Mouse (Mus musculus): ENCODE data around the gene Lmf2. TPM values are rescaled to one million over a fixed set of nuclear protein-coding genes. Genes with fewer than 3 reads are reported as not detected.

Gene Lmf2
- 67.8 and 77.2 TPM in 2 replicates for polyA plus RNA-seq (2015; fragmentation: Nextera tagmentation; extraction: Ambion mirVana)

DNA sequence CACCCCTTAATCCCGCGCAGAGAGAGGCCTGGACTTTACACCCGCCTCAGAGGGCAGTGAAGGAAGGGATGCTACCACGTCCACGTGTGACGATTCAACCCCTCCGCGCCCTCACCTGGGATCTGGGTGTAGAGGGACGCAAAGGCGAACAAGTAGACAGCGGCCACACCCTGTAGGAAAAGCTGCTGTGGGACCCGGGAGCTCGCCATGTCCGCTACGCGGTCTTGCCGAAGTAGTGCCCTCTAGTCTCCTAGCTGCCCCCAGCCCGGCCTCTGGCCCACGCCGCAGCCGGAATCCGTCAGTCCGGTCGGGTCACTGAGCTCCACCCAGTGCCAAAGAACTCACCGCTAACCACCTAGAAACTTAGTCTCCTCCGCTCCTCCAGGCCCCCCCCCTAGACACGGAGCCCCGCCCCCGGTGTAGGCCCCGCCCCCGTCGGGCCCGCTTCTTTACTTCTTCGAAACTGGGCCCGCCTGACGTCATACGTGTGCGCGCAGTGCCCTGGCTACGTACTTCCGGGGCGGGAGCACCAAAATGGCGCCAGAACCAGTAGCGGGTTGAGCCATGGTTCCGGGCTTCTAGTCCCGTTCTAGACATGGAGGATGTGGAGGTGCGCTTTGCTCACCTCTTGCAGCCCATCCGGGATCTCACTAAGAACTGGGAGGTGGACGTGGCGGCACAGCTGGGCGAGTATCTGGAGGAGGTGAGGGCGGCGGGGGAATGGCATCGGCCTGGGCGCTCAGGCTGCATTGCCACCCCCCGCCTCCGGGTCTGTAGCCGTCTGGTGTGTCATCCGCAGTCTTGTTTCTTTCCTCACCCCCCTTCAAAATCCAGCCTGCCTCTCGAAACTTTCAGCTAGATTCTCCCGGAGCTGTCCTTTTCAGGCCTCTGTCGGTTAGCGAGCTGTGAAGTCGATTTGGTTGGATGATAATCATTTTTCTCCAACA, at the start of gene Lmf2, which contains the start of gene Ncaph2:
Lmf2 (minus strand) TSS at position 419 of the 947 bp plus-strand sequence.
Ncaph2 (plus strand) TSS at position 479 of the 947 bp plus-strand sequence.
- Histone ChIP-seq H3K4me3 (peak within 1 kb of the TSS; percentile 80), H3K27ac (peak within 1 kb of the TSS; percentile 95), H3K9me3 (no peaks in the 10 kb centered on the region), H3K27me3 (no peaks in the 10 kb centered on the region), H3K4me2 (peak within 1 kb of the TSS; percentile 72), H3K9ac (peak within 1 kb of the TSS; percentile 86), H3K36me3 (peaks cover 39% of the 10 kb centered on the region), H3K4me1 (peaks cover 30% of the 10 kb centered on the region)
- peak; percentile 90 for ATAC-seq (ENCODE audit: insufficient number of reproducible peaks, low FRiP score, low TSS enrichment, low read depth)
- under 1% methylated on average over 64 of the region's 64 CpGs for WGBS

DNA sequence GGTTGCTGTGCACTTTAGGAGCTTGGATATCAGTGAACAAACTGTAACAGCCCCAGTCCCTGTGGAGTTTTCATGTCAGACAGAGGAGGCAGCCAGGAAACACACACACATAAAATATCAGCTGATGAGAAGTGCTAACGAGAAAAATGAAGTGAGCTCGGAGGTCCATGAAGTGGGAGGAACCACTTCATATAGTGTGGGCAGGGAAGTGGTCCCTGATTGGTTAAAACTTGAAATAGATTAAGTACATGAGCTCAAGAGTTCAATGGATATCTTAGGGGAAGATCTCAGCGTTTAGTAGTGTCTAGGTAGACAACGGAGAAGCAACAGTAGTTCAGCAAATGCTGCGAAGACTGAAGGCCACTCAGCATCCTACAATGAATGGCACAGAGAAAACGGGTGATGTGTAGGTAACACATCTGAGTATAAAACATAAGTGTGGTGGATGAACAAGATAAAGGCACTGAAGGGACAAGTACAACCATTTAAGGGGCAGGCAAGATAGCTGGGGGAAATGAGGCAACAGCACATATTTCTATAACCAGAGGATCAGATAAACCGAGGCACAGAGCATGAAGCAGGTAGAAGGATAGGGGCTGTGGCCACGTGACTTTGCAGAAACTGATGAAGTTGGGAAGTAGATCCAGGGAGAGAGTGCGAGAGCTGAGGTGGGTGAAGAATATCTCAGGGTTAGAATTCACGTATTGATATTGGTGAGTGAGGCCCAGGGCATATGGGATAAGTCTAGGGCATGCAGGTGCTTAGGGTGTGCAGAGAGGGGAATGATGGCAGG, 49.6 kb upstream of the Lmf2 start:
- no peaks in the 10 kb centered on the region for H3K4me1 ChIP-seq
- ATAC-seq (ENCODE audit: insufficient number of reproducible peaks, low FRiP score, low TSS enrichment, low read depth), result no peak
- WGBS, result 79% methylated on average over 10 of the region's 10 CpGs
- H3K9me3 ChIP-seq, result no peaks in the 10 kb centered on the region
- H3K4me2 ChIP-seq, result no peak overlapping the region
- no peak overlapping the region for H3K27ac ChIP-seq
- no peaks in the 10 kb centered on the region for H3K36me3 ChIP-seq
- no peak overlapping the region for H3K9ac ChIP-seq
- no peak overlapping the region for H3K4me3 ChIP-seq
- no peaks in the 10 kb centered on the region for H3K27me3 ChIP-seq

DNA sequence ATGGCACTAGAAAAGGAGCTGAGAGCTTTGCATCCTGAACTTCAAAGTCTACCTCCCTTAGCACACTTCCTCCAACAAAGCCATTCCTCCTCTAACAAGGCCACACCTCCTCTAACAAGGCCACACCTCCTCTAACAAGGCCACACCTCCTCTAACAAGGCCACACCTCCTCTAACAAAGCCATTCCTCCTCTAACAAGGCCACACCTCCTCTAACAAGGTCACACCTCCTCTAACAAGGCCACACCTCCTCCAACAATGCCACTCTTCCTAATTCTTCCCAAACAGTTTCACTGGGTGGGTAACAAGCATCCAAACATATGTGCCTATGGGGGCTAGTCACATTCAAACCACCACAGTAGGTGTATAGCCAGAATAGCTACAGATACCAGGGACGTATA, 47.0 kb upstream of the Lmf2 start:
- 77% methylated on average over 1 of the region's 1 CpGs for WGBS
- H3K4me1 ChIP-seq, result no peaks in the 10 kb centered on the region
- H3K4me3 ChIP-seq, result no peak overlapping the region
- H3K4me2 ChIP-seq, result no peak overlapping the region
- H3K27ac ChIP-seq, result no peak overlapping the region
- no peaks in the 10 kb centered on the region for H3K27me3 ChIP-seq
- H3K9ac ChIP-seq, result no peak overlapping the region
- H3K36me3 ChIP-seq, result no peaks in the 10 kb centered on the region
- ATAC-seq (ENCODE audit: insufficient number of reproducible peaks, low FRiP score, low TSS enrichment, low read depth), result no peak
- H3K9me3 ChIP-seq, result no peaks in the 10 kb centered on the region

DNA sequence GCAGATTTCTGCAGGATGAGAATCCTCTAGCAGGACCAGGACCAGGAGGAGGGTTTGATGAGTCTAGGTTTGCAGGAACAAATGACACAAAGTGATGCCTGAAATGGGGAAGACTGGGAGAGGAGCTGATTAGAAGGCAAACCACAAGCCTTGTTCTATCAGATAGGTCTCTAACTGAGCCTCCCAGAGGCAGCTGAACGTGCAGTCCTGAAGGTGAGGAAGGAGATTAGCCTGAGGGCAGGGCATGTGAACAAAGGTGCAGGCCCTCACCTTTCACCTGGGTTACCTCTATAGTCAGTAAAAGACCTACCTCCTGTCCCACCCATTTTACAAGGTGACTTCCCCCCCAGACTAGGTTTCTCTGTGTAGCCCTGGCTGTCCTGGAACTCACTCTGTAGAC, 44.3 kb upstream of the Lmf2 start:
- Histone ChIP-seq H3K9me3 (no peaks in the 10 kb centered on the region), H3K4me1 (no peaks in the 10 kb centered on the region), H3K4me2 (no peak overlapping the region), H3K36me3 (no peaks in the 10 kb centered on the region), H3K9ac (no peak overlapping the region), H3K4me3 (no peak overlapping the region), H3K27me3 (no peaks in the 10 kb centered on the region), H3K27ac (no peak overlapping the region)
- no peak for ATAC-seq (ENCODE audit: insufficient number of reproducible peaks, low FRiP score, low TSS enrichment, low read depth)
- WGBS, result 48% methylated on average over 1 of the region's 1 CpGs

DNA sequence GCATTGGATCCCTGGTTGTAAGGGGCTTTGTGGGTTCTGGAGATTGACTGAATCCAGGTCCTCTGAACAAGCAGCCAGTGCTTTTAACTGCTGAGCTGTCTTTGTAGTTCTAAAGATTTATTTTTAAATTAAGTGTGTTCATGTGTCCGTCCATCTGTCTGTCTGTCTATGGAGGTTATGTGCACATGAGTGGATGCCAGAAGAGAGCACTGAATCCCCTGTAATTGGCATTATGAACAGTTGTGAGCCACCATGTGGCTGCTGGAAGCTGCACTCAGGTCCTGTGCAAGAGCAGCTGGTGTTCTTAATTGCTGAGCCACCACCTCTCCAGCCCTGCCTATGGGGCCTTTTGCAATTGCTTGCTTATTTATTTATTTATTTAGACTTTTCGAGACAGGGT, 42.7 kb upstream of the Lmf2 start:
- Histone ChIP-seq H3K9ac (no peak overlapping the region), H3K27me3 (no peaks in the 10 kb centered on the region), H3K4me2 (no peak overlapping the region)

DNA sequence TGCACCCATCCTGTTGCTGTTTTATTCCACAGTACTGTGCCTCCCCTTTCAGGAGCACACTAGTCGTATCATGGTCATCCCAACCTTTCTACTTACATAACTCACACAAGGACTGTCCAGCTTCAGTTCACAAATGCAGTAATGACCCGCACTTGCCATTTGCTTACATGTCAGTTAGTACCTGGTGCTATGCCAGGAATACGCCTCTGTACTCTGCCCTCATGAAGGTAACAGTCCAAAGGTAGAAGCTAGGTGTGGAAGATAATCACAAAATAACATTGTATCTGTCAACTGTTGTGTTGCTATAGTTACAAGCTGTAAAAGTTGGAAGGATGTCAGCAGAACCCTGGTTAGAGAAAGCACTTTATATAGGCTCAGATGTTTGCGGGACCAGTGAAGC, 41.4 kb upstream of the Lmf2 start:
- no peak overlapping the region for H3K27ac ChIP-seq
- H3K9me3 ChIP-seq, result no peaks in the 10 kb centered on the region
- no peak overlapping the region for H3K9ac ChIP-seq
- H3K36me3 ChIP-seq, result no peaks in the 10 kb centered on the region
- no peak overlapping the region for H3K4me3 ChIP-seq
- H3K4me2 ChIP-seq, result no peak overlapping the region
- no peak for ATAC-seq (ENCODE audit: insufficient number of reproducible peaks, low FRiP score, low TSS enrichment, low read depth)
- peaks cover 2% of the 10 kb centered on the region; the same call in 1 of the 2 replicates for H3K4me1 ChIP-seq
- no peaks in the 10 kb centered on the region for H3K27me3 ChIP-seq
- 85% methylated on average over 4 of the region's 4 CpGs for whole genome bisulfite sequencing

More for the DNA sequence above, 42.7 kb upstream of the Lmf2 start:
- no peaks in the 10 kb centered on the region for H3K36me3 ChIP-seq
- no peak overlapping the region for H3K4me3 ChIP-seq
- no peaks in the 10 kb centered on the region for H3K4me1 ChIP-seq
- WGBS, result 69% methylated on average over 2 of the region's 2 CpGs
- no peaks in the 10 kb centered on the region for H3K9me3 ChIP-seq
- H3K27ac ChIP-seq, result no peak overlapping the region
- ATAC-seq (ENCODE audit: insufficient number of reproducible peaks, low FRiP score, low TSS enrichment, low read depth), result no peak

DNA sequence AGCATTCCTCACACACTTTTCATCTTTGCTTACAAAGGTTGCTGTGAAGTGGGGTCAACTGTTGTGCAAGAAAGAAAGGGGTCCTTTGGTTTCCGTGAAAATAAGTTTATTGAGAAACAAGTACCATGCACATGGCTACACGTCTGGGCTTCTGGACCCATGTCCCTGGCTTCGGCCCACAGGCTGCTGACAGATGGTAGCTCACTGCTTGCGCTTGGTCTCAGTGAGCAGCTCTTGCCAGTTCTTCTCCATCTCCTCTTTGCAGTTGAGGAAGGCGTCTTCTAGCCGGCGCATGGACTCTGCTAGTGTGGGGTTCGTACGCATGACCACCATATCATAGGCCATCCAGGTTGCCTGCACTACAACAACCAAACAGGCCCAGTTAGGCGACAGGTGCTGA, 34.6 kb upstream of the Lmf2 start:
- H3K36me3 ChIP-seq, result no peaks in the 10 kb centered on the region
- no peak overlapping the region for H3K9ac ChIP-seq
- no peaks in the 10 kb centered on the region for H3K9me3 ChIP-seq
- H3K4me2 ChIP-seq, result no peak overlapping the region
- H3K27me3 ChIP-seq, result peaks cover 1% of the 10 kb centered on the region; the same call in 1 of the 2 replicates
- WGBS, result 92% methylated on average over 10 of the region's 10 CpGs
- H3K4me1 ChIP-seq, result peaks cover 2% of the 10 kb centered on the region; the same call in 1 of the 2 replicates
- no peak overlapping the region for H3K27ac ChIP-seq
- H3K4me3 ChIP-seq, result no peak overlapping the region
- no peak for ATAC-seq (ENCODE audit: insufficient number of reproducible peaks, low FRiP score, low TSS enrichment, low read depth)

DNA sequence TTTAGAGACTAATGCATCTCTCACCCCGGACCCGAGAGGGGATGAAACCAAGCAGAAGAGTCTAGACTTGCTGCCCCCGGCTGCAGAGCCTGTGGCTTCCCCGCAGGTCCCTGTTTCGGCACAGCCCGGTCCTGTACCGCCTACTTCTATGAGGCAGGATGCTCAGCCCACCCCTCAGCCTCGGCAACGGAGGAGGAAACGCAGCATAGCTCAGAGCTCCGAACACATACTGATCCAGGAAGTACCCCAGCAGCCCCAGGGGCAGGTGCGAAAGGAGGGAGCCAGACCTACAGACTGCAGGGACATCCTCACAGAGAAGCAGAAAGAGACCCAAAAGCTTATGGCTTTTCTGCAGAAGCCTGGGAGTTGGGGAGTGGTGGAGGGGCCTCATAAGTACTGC, 31.7 kb upstream of the Lmf2 start:
- 34% methylated on average over 12 of the region's 12 CpGs for WGBS
- Histone ChIP-seq H3K4me3 (no peak overlapping the region), H3K9ac (no peak overlapping the region), H3K27ac (no peak overlapping the region), H3K27me3 (peaks cover 8% of the 10 kb centered on the region), H3K9me3 (no peaks in the 10 kb centered on the region), H3K4me2 (no peak overlapping the region), H3K4me1 (no peaks in the 10 kb centered on the region), H3K36me3 (no peaks in the 10 kb centered on the region)
- ATAC-seq (ENCODE audit: insufficient number of reproducible peaks, low FRiP score, low TSS enrichment, low read depth), result no peak

DNA sequence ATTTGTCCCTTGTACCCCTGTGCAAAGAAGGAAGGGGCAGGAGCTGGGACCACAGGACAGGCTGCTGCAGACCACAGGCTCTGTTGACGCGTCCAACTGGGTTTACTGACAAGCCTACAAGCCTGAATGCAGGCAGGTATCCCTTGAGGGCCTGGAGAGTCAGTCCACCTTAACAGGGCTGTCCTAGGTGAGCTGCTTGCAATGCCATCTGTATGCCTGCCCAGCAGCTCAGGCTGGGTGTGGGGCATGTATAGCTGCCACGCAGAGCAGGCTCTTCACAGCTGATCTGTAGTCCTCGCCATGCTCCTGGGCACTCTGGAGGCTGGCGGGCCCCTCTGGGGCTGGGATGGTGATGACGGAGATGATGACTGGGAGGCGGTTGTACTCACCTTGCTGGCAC, 29.2 kb upstream of the Lmf2 start, which contains the start of gene Klhdc7b:
Klhdc7b (plus strand) TSS at position 301 of the 400 bp plus-strand sequence.
- Histone ChIP-seq H3K27me3 (peaks cover 16% of the 10 kb centered on the region), H3K4me1 (peaks cover under 1% of the 10 kb centered on the region; the same call in 1 of the 2 replicates), H3K36me3 (no peaks in the 10 kb centered on the region), H3K9me3 (no peaks in the 10 kb centered on the region), H3K9ac (no peak within 1 kb of the TSS), H3K27ac (no peak within 1 kb of the TSS), H3K4me2 (no peak within 1 kb of the TSS), H3K4me3 (no peak within 1 kb of the TSS)
- ATAC-seq (ENCODE audit: insufficient number of reproducible peaks, low FRiP score, low TSS enrichment, low read depth), result no peak
- 84% methylated on average over 7 of the region's 7 CpGs for WGBS

DNA sequence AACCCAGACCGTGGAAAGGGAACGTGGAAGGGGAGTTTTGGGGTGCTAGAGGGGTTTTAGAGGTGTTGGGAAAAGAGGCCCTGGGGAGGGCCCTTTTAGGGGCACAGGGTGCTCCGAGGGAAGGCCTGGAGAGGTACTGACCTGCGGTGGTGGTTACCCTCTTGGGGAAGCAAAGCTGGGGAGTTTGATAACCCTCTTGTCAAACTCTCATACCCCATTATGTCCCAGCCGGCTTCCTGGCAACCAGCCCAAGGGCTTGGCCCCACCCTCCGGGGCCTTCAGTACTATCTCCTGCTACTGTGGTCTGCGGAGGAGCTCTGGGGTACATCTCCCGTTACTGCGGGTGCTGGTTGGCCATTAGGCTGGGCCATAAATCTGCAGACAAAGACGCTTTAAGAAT, 24.0 kb upstream of the Lmf2 start:
- no peak for ATAC-seq (ENCODE audit: insufficient number of reproducible peaks, low FRiP score, low TSS enrichment, low read depth)
- Histone ChIP-seq H3K36me3 (no peaks in the 10 kb centered on the region), H3K4me1 (peaks cover 27% of the 10 kb centered on the region), H3K4me2 (peak overlapping the region; percentile 64), H3K4me3 (peak overlapping the region; percentile 34), H3K27ac (no peak overlapping the region), H3K27me3 (peaks cover 51% of the 10 kb centered on the region), H3K9ac (no peak overlapping the region), H3K9me3 (no peaks in the 10 kb centered on the region)
- 10% methylated on average over 10 of the region's 10 CpGs for WGBS

DNA sequence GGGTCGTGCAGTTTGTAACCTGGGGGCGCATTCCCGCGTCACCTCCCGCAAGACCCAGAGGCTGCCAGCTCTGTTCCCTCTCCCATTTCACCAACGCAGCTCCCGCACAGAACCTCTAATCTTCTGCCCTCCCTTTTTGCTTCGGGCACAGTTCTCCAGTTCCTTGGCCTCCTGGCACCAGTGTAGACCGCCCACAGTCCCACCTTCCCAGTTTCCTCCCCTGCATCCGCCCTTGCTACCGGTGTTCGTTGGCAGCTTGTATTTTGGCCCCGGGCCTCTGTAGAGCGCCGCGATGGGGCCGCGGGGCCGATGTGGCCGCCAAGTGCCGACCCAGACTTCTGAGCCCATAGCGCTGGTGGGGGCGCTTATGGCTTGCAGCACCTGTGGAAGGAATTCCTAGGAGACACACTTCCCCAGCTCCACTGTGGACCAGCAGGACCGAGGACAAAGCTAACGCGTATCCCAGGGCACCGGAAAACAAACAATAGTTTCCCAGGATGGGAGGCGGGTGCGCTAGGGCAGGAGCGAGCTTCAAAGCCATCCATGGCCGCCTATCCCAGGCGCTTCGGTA, 23.5 kb upstream of the Lmf2 start, which contains the start of gene Odf3b:
Odf3b (minus strand) TSS at position 452 of the 571 bp plus-strand sequence.
- WGBS, result 2% methylated on average over 33 of the region's 33 CpGs

More for the DNA sequence above, 23.5 kb upstream of the Lmf2 start, which contains the start of gene Odf3b:
- peak within 1 kb of the TSS; percentile 64 for H3K4me2 ChIP-seq
- peaks cover 31% of the 10 kb centered on the region for H3K4me1 ChIP-seq
- H3K36me3 ChIP-seq, result no peaks in the 10 kb centered on the region
- H3K9ac ChIP-seq, result peak within 1 kb of the TSS; percentile 31; the same call in 1 of the 2 replicates
- H3K4me3 ChIP-seq, result peak within 1 kb of the TSS; percentile 34
- peaks cover 51% of the 10 kb centered on the region for H3K27me3 ChIP-seq
- no peaks in the 10 kb centered on the region for H3K9me3 ChIP-seq
- ATAC-seq (ENCODE audit: insufficient number of reproducible peaks, low FRiP score, low TSS enrichment, low read depth), result no peak
- H3K27ac ChIP-seq, result no peak within 1 kb of the TSS

Data from limb, embryonic 15.5 days (tissue).